Mouse (Mus musculus) c-Kit-positive CD71-positive TER-119-negative erythroid progenitor cells, embryonic 14.5 days (primary cell): Measurements from ENCODE around the gene Hmgcll1.
A peak's percentile ranks its signal among the peaks of the same experiment; 100 is the strongest.
"Not testable (repeated sequence)": the region's sequence is repeated elsewhere in the genome, so short reads cannot be mapped to it uniquely, and the experiment has no call there.

Experiments used
- DNase-seq: peaks from one replicate; pipeline ENCODE4 v3.0.0-alpha.2; 2013; ENCODE audit warnings: low read depth

Gene Hmgcll1

GRCm38 (mm10) chr9:76060935-76061334 is 46.3 kb downstream of the Hmgcll1 start:
- DNase-seq = no peak

GRCm38 (mm10) chr9:76061492-76061891 is 46.8 kb downstream of the Hmgcll1 start:
- no peak for DNase-seq

GRCm38 (mm10) chr9:76064164-76064563 is 49.5 kb downstream of the Hmgcll1 start:
- no peak for DNase-seq

GRCm38 (mm10) chr9:76091561-76091960 is 76.9 kb downstream of the Hmgcll1 start:
- DNase-seq = no peak

GRCm38 (mm10) chr9:76097221-76097620 is 82.6 kb downstream of the Hmgcll1 start:
- DNase-seq = no peak

- no peak for DNase-seq
Observed at GRCm38 (mm10) chr9:76099981-76100380, 85.3 kb downstream of the Hmgcll1 start.

- DNase-seq = not testable (repeated sequence)
Observed at GRCm38 (mm10) chr9:76104416-76104815, 89.8 kb downstream of the Hmgcll1 start.

GRCm38 (mm10) chr9:76104846-76105245 is 90.2 kb downstream of the Hmgcll1 start:
- DNase-seq = no peak

GRCm38 (mm10) chr9:76122888-76123287 is 108.2 kb downstream of the Hmgcll1 start:
- DNase-seq = peak; percentile 43

- no peak for DNase-seq
Observed at GRCm38 (mm10) chr9:76124249-76124648, 109.6 kb downstream of the Hmgcll1 start.

GRCm38 (mm10) chr9:76129353-76129752 is 114.7 kb downstream of the Hmgcll1 start:
- DNase-seq = no peak

GRCm38 (mm10) chr9:76134042-76134441 is 119.4 kb downstream of the Hmgcll1 start:
- DNase-seq = no peak

GRCm38 (mm10) chr9:76138378-76139109 is 123.9 kb downstream of the Hmgcll1 start:
- DNase-seq = no peak

- no peak for DNase-seq
Observed at GRCm38 (mm10) chr9:76145593-76145992, 130.9 kb downstream of the Hmgcll1 start.

- DNase-seq = no peak
Observed at GRCm38 (mm10) chr9:76162446-76162845, 147.8 kb downstream of the Hmgcll1 start.

GRCm38 (mm10) chr9:76168355-76168754 is 153.7 kb downstream of the Hmgcll1 start:
- no peak for DNase-seq

- no peak for DNase-seq
Observed at GRCm38 (mm10) chr9:76172686-76173295, 158.1 kb downstream of the Hmgcll1 start.

- DNase-seq = no peak
Observed at GRCm38 (mm10) chr9:76179221-76179620, 164.6 kb downstream of the Hmgcll1 start.
